Mouse (Mus musculus) liver, postnatal 0 days (tissue): ENCODE measurements around the gene Cluh. TPM values are rescaled to one million over a fixed set of nuclear protein-coding genes. Genes with fewer than 3 reads are reported as not detected.
A peak's percentile ranks its signal among the peaks of the same experiment; 100 is the strongest.

ENCODE experiments used
- ATAC-seq: fragments of 200-750 bp; cut with Nextera tagmentation; 2 replicates; pipeline ENCODE4 v1.8.0; 2017; ENCODE audit warnings: mild to moderate bottlenecking, moderate library complexity
- DNase-seq: peaks from one replicate; pipeline ENCODE4 v3.0.0-alpha.2; 2016
- H3K27ac ChIP-seq: fragments of 300-500 bp; sonication (generic); 2 replicates; pipeline ENCODE4 v1.5.1; 2014; ENCODE audit warnings: antibody characterized with exemption, moderate library complexity, mild to moderate bottlenecking, low read depth
- H3K27me3 ChIP-seq: fragments of 300-500 bp; sonication (generic); 2 replicates; pipeline ENCODE4 v1.6.1; 2014; ENCODE audit warnings: low read length, control low read depth, mixed read lengths; ENCODE audit not compliant: insufficient read depth
- H3K36me3 ChIP-seq: fragments of 300-500 bp; sonication (generic); replicated peaks from 2 replicates; pipeline ENCODE4 v1.6.1; 2014; ENCODE audit warnings: mild to moderate bottlenecking, control low read depth, low read length, moderate library complexity, mixed read lengths; ENCODE audit not compliant: insufficient read depth
- H3K4me1 ChIP-seq: fragments of 300-500 bp; sonication (generic); 2 replicates; pipeline ENCODE4 v1.6.1; 2014; ENCODE audit warnings: antibody characterized with exemption, mild to moderate bottlenecking, control low read depth; ENCODE audit not compliant: insufficient read depth
- H3K4me2 ChIP-seq: fragments of 300-500 bp; sonication (generic); 2 replicates; pipeline ENCODE4 v1.6.1; 2014; ENCODE audit warnings: low read depth, mild to moderate bottlenecking, low read length, moderate library complexity, mixed read lengths
- H3K4me3 ChIP-seq: fragments of 300-500 bp; sonication (generic); 2 replicates; pipeline ENCODE4 v1.5.1; 2014; ENCODE audit warnings: low read depth, low read length
- H3K9ac ChIP-seq: fragments of 300-500 bp; sonication (generic); replicated peaks from 2 replicates; pipeline ENCODE4 v1.6.1; 2014; ENCODE audit warnings: mild to moderate bottlenecking, moderate library complexity
- H3K9me3 ChIP-seq: fragments of 300-500 bp; sonication (generic); 2 replicates; pipeline ENCODE4 v1.6.1; 2016; ENCODE audit warnings: mild to moderate bottlenecking, control low read depth, low read length, mixed read lengths
- CTCF ChIP-seq: sonication (generic); IDR thresholded peaks from 2 replicates; pipeline ENCODE4 v1.5.1; 2016; ENCODE audit warnings: antibody characterized with exemption, low read depth
- EP300 ChIP-seq: IDR thresholded peaks from 2 replicates; pipeline ENCODE4 v1.6.1; 2016; ENCODE audit warnings: antibody characterized with exemption, low read depth, mild to moderate bottlenecking
- WGBS: fragments of 180-500 bp; shearing (Covaris S2); extraction: QIAGEN DNeasy Blood & Tissue Kit; methylation state at CpG from one replicate; pipeline ENCODE4 v1.1.7; 2014; ENCODE audit not compliant: insufficient replicate concordance; 5-methylcytosine and 5-hydroxymethylcytosine counted together
- polyA plus RNA-seq: library from polyadenylated mRNA; unstranded; fragments of >200 nt; fragmentation: Nextera tagmentation; extraction: Ambion mirVana; gene quantifications from 2 replicates; pipeline ENCODE4 v1.2.1, GENCODE M21; 2015

Gene Cluh
- polyA plus RNA-seq, 1 experiment from 2014 or later, result 35.6 TPM

GRCm38 (mm10) chr11:74652791-74653191, 3.5 kb downstream of the Cluh start:
- H3K36me3 ChIP-seq, result peaks cover 9% of the 10 kb centered on the region
- H3K9me3 ChIP-seq, result no peaks in the 10 kb centered on the region
- H3K4me2 ChIP-seq, result peak overlapping the region; percentile 93
- peak overlapping the region; percentile 57; the same call in 1 of the 2 replicates for H3K27ac ChIP-seq
- H3K4me3 ChIP-seq, result peak overlapping the region; percentile 14; the same call in 1 of the 2 replicates
- DNase-seq (peak; percentile 40), ATAC-seq (no peak)
- 84% methylated on average over 4 of the region's 4 CpGs for WGBS
- TF ChIP-seq CTCF (no peak), EP300 (no peak)
- H3K4me1 ChIP-seq, result peaks cover 30% of the 10 kb centered on the region
- no peaks in the 10 kb centered on the region for H3K27me3 ChIP-seq
- peak overlapping the region; percentile 57 for H3K9ac ChIP-seq

DNA sequence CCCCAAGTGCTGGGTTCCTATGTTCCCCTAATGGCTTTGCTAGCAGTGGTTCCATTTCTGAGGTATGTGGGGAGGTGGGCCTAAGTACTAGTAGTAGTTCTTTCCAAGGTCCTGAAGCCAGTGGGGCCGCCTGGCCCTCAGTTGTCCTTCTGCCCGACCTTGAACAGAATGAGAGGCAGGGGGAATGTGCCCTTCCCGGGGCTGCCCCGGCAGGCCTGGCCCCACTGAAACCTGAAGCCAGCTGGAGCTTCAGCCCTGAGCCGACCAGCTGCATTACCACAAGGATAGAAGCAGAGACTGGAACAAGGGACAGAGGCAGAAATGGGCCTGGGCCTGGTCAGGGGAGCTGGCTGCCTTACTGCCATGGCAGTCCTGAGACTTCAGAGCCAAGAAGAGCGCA, 4.1 kb downstream of the Cluh start:
- H3K4me3 ChIP-seq, result peak overlapping the region; percentile 14; the same call in 1 of the 2 replicates
- TF ChIP-seq EP300 (no peak), CTCF (no peak)
- H3K9ac ChIP-seq, result peak overlapping the region; percentile 57
- H3K9me3 ChIP-seq, result no peaks in the 10 kb centered on the region
- H3K4me1 ChIP-seq, result peaks cover 28% of the 10 kb centered on the region
- ATAC-seq, result no peak
- H3K4me2 ChIP-seq, result peak overlapping the region; percentile 93
- H3K27ac ChIP-seq, result peak overlapping the region; percentile 57; the same call in 1 of the 2 replicates
- H3K27me3 ChIP-seq, result no peaks in the 10 kb centered on the region
- whole genome bisulfite sequencing, result 63% methylated on average over 6 of the region's 6 CpGs
- peaks cover 15% of the 10 kb centered on the region for H3K36me3 ChIP-seq
- no peak for DNase-seq

DNA sequence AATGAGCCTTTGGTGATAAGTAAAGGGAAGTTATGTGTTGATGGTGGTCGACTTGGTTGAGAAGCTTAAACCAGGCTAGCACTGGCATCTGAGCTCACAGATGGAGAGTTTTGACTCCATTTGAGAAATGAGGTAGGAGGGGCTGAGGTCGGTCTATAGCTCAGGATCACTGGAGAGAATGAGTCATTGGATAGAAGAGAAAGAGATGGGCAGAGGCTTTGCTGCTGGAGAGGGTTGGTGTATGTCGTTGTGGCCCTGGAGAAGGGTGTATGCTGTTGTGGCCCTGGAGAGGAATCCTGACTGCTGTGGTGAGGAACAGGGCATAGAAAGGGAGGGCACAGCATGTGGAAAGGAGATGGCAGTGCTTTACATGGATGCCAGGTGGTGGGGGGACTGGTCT, 6.6 kb downstream of the Cluh start:
- WGBS, result 71% methylated on average over 3 of the region's 3 CpGs
- TF ChIP-seq CTCF (no peak), EP300 (no peak)
- Histone ChIP-seq H3K4me1 (peaks cover 21% of the 10 kb centered on the region), H3K27me3 (no peaks in the 10 kb centered on the region), H3K9me3 (no peaks in the 10 kb centered on the region), H3K27ac (no peak overlapping the region), H3K4me3 (no peak overlapping the region), H3K36me3 (peaks cover 38% of the 10 kb centered on the region), H3K4me2 (no peak overlapping the region), H3K9ac (no peak overlapping the region)
- DNase-seq, result no peak
- ATAC-seq, result no peak

DNA sequence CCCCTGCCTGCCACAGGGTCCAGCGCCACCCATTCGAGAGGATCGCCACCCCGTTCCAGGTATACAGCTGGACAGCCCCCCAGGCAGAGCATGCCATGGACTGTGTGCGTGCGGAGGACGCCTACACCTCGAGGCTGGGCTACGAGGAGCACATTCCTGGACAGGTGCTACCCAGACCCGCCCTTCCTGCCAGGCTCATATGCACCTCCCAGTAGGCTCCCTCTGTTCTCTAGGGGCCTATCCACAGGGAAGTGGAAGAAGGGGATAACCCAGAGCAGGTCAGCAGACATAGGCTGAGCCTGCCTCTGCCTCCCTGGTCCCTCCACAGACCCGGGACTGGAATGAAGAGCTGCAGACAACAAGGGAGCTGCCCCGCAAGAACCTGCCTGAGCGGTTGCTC, 11.0 kb downstream of the Cluh start:
- no peak overlapping the region for H3K4me2 ChIP-seq
- H3K9ac ChIP-seq, result no peak overlapping the region
- WGBS, result 91% methylated on average over 13 of the region's 13 CpGs
- H3K36me3 ChIP-seq, result peaks cover 71% of the 10 kb centered on the region
- no peaks in the 10 kb centered on the region for H3K27me3 ChIP-seq
- no peak overlapping the region for H3K27ac ChIP-seq
- H3K4me1 ChIP-seq, result no peaks in the 10 kb centered on the region
- H3K9me3 ChIP-seq, result no peaks in the 10 kb centered on the region
- TF ChIP-seq CTCF, result no peak
- TF ChIP-seq EP300, result no peak
- DNase-seq, result no peak
- no peak for ATAC-seq
- H3K4me3 ChIP-seq, result no peak overlapping the region

- 77% methylated on average over 19 of the region's 19 CpGs for WGBS
- ATAC-seq, result no peak
- H3K9me3 ChIP-seq, result no peaks in the 10 kb centered on the region
These were observed 12.3 kb downstream of the Cluh start for GRCm38 (mm10) chr11:74661641-74662040.

DNA sequence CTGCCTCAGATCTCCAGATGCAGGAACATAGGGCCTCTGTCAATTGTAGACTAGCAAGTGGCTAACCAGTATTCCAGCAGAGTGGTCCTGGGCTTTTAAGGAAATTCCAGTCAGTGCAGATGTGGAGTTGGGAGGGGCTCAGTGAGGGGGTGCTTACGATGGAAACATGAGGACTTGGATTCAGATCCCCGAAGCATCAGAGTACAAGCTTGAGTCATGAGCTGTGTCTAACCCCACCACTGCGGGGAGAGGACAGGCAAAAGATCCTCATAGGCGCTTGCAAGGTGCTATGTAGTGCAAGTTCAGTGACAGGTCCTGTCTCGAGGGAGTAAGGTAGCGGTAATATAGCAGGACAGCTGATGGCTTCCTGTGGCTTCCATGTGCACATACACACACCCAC, 12.9 kb downstream of the Cluh start:
- Histone ChIP-seq H3K9ac (no peak overlapping the region), H3K4me1 (no peaks in the 10 kb centered on the region), H3K4me3 (no peak overlapping the region), H3K27ac (no peak overlapping the region), H3K9me3 (no peaks in the 10 kb centered on the region), H3K27me3 (no peaks in the 10 kb centered on the region), H3K4me2 (no peak overlapping the region), H3K36me3 (peaks cover 86% of the 10 kb centered on the region)
- TF ChIP-seq EP300 (no peak), CTCF (no peak)
- ATAC-seq, result no peak
- WGBS, result 78% methylated on average over 6 of the region's 6 CpGs
- peak; percentile 8 for DNase-seq

More at GRCm38 (mm10) chr11:74661641-74662040, 12.3 kb downstream of the Cluh start:
- H3K36me3 ChIP-seq, result peaks cover 83% of the 10 kb centered on the region
- H3K27me3 ChIP-seq, result no peaks in the 10 kb centered on the region
- H3K9ac ChIP-seq, result no peak overlapping the region
- H3K4me1 ChIP-seq, result no peaks in the 10 kb centered on the region
- no peak overlapping the region for H3K27ac ChIP-seq
- peak; percentile 11 for DNase-seq
- no peak overlapping the region for H3K4me3 ChIP-seq
- TF ChIP-seq EP300 (no peak), CTCF (no peak)
- no peak overlapping the region for H3K4me2 ChIP-seq

DNA sequence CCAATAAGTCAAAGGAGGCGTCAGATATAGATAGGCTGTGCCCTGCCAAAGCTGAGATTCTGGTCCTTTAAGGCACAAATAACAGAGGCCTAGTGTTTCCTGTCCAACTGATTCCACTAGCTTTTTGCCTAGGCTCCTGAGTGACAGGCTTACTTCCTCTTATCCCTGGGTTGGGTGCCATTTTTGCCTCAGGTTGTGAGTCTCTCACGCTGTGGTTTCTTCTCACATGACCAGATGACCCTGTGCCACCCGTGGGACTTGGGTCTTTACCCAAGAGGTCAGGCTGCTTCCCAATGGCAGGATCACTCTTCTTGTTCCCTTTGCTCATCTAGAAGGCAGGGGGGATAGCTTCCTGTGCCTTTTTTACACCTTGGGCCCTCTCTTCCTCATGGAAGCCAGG, 15.0 kb downstream of the Cluh start:
- no peak for ATAC-seq
- DNase-seq, result no peak
- Histone ChIP-seq H3K4me1 (no peaks in the 10 kb centered on the region), H3K36me3 (peaks cover 82% of the 10 kb centered on the region), H3K9me3 (no peaks in the 10 kb centered on the region), H3K4me2 (no peak overlapping the region), H3K27ac (no peak overlapping the region), H3K4me3 (no peak overlapping the region), H3K9ac (no peak overlapping the region), H3K27me3 (no peaks in the 10 kb centered on the region)
- TF ChIP-seq CTCF (no peak), EP300 (no peak)
- 40% methylated on average over 3 of the region's 3 CpGs for WGBS
